ENCODE assay signal across 19 mouse cellular contexts in genomic region chr1:190076601-190077000, GRCm38 (mm10).
DNase-seq lines count a peak whose midpoint lies in the region; ATAC-seq lines count a peak whose summit lies in the region.
"Had no signal": no experiment of that assay in that cellular context is flagged by ENCODE, and none has a peak within 500 bp of the region (broad histone marks: within the 10 kb centered on the region; RNA-seq: fewer than 3 reads in every experiment).

No protein-coding gene starts in this region.

- no peak for DNase-seq in frontal cortex, postnatal 14 days (ENCODE audit: low spot score in 2 of 2)
- peak; percentile 11 for DNase-seq in R1 (ENCODE audit: low read depth, low spot score)
- DNase-seq in gonadal fat pad, adult 2 months (ENCODE audit: low read depth) = peak; percentile 19
- peak; percentile 46 to 54 for DNase-seq in layer of hippocampus, postnatal 10 days (ENCODE audit: low spot score in 2 of 2)
- DNase-seq in urinary bladder, postnatal 10 days (ENCODE audit: low spot score) = no peak
- no peak for DNase-seq in gastrocnemius, postnatal 36 days
- DNase-seq: adrenal gland, postnatal 10 days; cerebellum, adult 18-20 months; gastrocnemius, adult 2 months; heart, postnatal 4 days; kidney, adult 11 months; kidney, postnatal 25 days; liver; right cerebral cortex, postnatal 4 days; thymus, adult 18-20 months; thymus, postnatal 36 days had no signal

- intact Hi-C loops in gastrocnemius, postnatal 36 days (cut with DNase I) = no loop called here

- ATAC-seq in frontal cortex, adult (ENCODE audit: low TSS enrichment) = peak; percentile 31; the same call in 1 of the 2 replicates
- ATAC-seq: forebrain, embryonic 13.5 days; midbrain, embryonic 16.5 days had no signal

Comparison
In these comparisons a context has a peak if more than half of its experiments do, and no peak if none do; other contexts are left out.
1. DNase-seq: peak in R1 (single experiment), gonadal fat pad, adult 2 months (single experiment) and layer of hippocampus, postnatal 10 days (2 of 2); none in frontal cortex, postnatal 14 days (0 of 2), urinary bladder, postnatal 10 days (single experiment) and gastrocnemius, postnatal 36 days (0 of 2).